Mouse (Mus musculus): ENCODE data around the gene Snai1.

DNA sequence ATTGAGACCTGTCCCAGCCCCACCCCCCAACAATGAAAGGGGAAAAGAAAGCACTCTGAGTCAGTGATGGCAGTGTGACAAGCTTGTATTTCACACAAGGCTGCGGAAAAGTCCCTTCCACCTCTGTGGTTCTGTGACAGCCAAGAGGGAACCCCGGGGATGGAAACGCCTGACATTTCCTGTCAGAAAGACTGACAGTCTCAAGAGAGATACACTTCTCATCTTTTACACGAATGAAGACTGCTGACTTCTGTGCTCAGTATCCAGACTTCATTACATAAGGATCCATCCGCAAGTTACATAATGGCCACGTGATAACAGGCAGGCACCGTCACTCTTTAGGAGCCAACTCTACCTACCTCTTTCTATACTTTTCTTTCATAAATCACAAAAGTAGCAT lies 41.6 kb upstream of the Snai1 start:
- TF ChIP-seq POLR2A (IDR thresholded peaks at IDR 0.05; ENCODE audit: borderline replicate concordance, control insufficient read depth, low read depth, low read length) (no peak), CTCF (IDR thresholded peaks at IDR 0.05; ENCODE audit: control insufficient read depth, insufficient read depth, low read length) (no peak)

All from bone marrow, adult 2 months (tissue).